Mouse (Mus musculus) lung, adult 2 months (tissue): ENCODE measurements around the gene Slc22a23. TPM values are rescaled to one million over a fixed set of nuclear protein-coding genes. Genes with fewer than 3 reads are reported as not detected.

Source experiments
- DNase-seq: peaks from one replicate; pipeline ENCODE4 v3.0.0; 2022
- H3K4me1 ChIP-seq: fragments of 200-500 bp; 2 replicates; pipeline ENCODE4 v1.6.1; 2011; ENCODE audit warnings: low read length; ENCODE audit not compliant: control insufficient read depth, insufficient read depth
- H3K4me3 ChIP-seq: fragments of 200-500 bp; replicated peaks from 2 replicates; pipeline ENCODE3; 2011; ENCODE audit warnings: low read depth, mild to moderate bottlenecking, control low read depth, low read length; ENCODE audit errors: extremely low read depth
- CTCF ChIP-seq: fragments of 200-500 bp; IDR thresholded peaks from 2 replicates; pipeline ENCODE4 v1.5.1; 2011; ENCODE audit warnings: mild to moderate bottlenecking, low read length, control low read depth; ENCODE audit not compliant: insufficient read depth
- POLR2A ChIP-seq: fragments of 200-500 bp; IDR thresholded peaks from 2 replicates; pipeline ENCODE4 v1.6.1; 2011; ENCODE audit warnings: low read depth, mild to moderate bottlenecking, control low read depth, low read length, borderline replicate concordance; ENCODE audit errors: extremely low read depth
- WGBS: fragments of 180-500 bp; shearing (Covaris S2); methylation state at CpG from one replicate; pipeline ENCODE4 v1.1.7; 2018; 5-methylcytosine and 5-hydroxymethylcytosine counted together
- polyA plus RNA-seq: library from polyadenylated mRNA; depleted of rRNA; stranded (reverse); fragments of >200 nt; gene quantifications from 2 replicates; pipeline ENCODE4 v1.2.3, GENCODE M21; 2012

Slc22a23 gene
- polyA plus RNA-seq, 1 experiment: 81.6 TPM

DNA sequence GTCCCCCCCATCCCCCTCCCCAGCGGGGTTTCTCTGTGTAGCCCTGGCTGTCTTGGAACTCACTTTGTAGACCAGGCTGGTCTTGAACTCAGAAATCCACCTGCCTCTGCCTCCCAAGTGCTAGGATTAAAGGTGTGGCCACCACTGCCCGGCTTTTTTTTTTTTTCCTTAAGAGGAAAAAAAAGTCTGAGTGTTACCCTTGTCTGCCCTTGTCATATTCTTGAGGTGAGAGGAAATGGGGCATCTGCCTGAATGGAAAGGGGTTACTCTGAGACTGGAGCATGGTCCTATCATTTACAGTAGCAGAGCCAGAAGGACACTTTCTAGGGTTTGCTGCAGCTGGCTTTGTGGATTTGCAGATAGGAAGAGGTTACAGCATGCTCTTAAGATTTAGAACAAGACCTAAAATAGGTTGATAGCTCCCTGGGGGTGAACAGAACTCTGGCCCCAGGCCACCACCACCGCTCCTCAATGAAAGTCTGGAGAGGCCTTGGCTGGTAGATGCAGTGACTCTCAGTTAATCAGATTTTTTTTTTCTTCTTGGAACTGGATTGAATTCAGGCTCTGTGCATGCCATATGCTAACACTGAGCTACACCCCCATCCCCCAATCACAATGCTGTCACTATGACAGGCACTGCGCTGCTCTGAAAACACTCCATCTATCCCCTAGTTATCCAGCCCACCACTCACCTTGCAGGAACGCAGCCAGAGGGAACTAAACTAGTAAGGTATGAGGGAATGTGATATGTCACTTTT lies 191.5 kb downstream of the Slc22a23 start:
- TF ChIP-seq CTCF (no peak), POLR2A (no peak)
- Histone ChIP-seq H3K4me3 (no peak overlapping the region), H3K4me1 (no peaks in the 10 kb centered on the region)
- WGBS: 75% methylated on average over 4 of the region's 5 CpGs
- DNase-seq: no peak

DNA sequence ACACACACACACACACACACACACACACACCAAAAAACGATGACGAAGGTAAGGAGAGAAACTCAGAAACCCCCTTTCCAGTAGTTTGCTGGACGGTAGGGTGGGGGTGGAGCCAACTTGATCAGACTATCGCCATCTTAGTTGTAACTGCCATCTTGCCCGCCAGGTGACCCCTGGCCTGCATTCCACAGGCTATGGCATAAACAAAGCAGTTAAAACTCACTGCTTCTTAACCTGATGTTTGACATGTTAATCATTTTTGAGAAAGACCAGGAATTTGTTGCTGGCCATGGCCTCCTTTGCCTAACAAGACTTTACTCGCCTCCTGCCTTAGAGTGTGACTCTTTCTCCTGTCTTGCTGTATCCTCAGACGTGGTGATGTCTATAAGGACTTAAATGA lies 192.3 kb downstream of the Slc22a23 start:
- TF ChIP-seq CTCF (no peak), POLR2A (no peak)
- H3K4me3 ChIP-seq: no peak overlapping the region
- WGBS: 76% methylated on average over 7 of the region's 7 CpGs
- DNase-seq: no peak
- no peaks in the 10 kb centered on the region for H3K4me1 ChIP-seq

DNA sequence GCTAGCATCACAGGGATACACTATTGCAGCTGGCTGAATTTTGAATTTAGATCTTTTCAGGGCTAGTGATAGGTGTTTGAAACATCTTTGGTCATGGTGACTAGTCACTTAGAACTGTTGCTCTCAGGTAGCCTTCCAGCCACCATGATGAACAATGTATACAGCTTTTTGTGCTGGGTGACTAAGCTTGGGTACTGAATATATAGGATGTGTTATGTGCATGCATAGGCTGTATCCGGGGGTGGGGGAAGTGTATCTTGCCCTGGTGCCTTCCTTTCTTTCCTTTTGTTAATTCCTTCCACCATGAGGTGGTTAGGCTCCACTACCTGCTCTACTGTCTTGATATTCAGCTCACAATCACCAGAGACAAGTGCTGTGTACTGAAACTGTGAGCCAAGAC lies 193.6 kb downstream of the Slc22a23 start:
- Histone ChIP-seq H3K4me3 (no peak overlapping the region), H3K4me1 (no peaks in the 10 kb centered on the region)
- WGBS: 85% methylated on average over 1 of the region's 1 CpGs
- DNase-seq: no peak
- TF ChIP-seq CTCF (no peak), POLR2A (no peak)

DNA sequence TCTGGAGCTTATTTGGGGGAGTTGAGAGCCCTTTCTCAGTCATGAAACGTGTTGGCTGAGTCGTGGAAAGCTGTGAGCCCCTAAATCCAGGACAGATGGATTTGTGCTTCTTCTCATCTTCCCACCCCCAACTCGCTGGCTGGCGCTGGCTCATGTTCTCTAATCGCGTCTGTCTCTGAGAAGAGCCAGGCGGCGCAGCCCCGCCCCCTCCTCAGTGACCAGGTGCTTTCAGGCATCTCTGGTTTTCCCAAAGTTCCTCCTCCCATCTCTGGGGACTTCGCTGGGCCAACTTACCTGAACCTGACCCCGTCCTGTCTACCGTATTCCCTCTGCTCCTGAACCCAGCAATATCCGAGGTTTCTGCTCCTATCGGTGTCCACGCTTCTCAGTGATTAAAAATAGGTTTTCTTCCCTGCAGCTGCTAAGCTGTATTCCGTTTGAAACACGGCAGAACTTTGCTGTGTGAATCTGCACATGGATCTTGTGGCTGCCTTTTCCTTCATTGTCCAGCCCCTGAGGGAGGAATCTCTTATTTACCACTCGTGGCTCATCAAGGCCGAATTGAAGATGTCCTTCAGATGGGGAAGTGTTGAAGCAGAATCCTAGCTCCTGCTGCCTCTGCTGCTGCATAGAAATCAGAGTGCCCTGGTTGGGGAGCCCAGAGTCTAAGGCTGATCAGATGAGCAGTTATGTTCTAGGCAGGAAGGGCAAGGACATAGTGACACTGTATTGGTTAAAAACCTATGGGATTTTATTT lies 194.5 kb downstream of the Slc22a23 start:
- Histone ChIP-seq H3K4me3 (no peak overlapping the region), H3K4me1 (no peaks in the 10 kb centered on the region)
- WGBS: 34% methylated on average over 19 of the region's 19 CpGs
- DNase-seq: no peak
- TF ChIP-seq CTCF: no peak
- TF ChIP-seq POLR2A: no peak

DNA sequence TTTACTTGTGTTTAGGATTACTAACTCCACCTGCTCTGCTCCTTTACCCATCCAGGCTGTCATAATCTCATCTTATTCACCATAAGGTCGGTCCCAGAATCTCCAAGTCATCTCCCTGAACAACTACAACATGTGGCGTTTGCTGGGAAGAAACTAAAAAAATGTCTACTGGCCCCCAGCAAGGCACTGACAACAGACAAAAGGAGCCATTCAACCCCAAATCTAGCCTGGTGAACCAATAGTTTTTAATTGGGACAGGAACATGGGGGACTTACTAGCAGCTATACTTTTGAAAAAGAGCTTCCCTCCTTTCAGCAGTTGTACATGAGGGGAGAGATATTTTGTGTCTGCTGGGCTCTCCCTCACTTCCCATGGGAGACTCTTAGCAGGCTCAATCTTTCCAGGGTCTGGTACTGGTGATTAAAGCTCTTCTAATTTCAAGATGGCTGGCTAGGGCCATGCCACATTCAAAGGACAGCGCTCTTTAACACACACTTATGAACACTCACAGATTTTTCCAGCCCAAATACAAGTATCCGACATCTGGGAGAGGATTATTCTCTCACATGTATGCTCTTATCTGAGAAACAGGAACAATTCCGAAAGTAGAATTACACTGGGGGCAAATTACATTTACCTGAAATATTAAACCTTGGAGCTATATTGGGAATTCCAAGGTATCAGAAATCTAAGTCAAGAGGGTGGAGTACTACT lies 195.4 kb downstream of the Slc22a23 start:
- H3K4me3 ChIP-seq: no peak overlapping the region
- TF ChIP-seq CTCF: no peak
- no peak for TF ChIP-seq POLR2A
- 68% methylated on average over 5 of the region's 5 CpGs for WGBS

DNA sequence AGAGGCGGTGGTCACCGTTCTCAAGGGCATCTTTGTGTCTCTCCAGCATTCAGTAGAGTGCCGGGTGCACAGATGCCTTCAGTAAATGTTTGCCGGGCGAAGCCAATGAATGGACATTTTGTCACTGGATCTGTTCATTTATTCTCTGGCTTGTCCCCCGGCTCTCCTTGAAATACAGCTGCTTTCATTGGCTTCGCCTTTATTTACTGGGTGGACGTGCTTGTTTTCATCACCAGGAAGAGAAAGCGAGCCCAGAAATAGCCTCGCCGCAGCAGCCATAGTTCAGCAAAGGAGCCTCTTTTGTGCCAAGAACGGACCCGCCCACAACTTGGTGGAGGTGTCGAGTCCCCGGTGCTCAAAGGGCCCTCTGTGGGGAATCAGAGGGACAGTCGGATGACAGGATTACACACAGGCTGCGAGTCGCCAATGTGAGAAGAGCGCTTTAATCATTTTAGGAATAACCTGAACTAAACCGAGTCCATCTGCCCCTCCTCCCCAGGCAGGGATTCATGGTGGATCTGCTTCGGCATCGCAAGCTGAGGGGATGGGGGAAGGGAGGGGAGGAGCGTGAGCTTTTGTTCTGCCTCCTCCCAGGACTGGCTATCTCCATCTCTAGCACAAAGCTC lies 196.1 kb downstream of the Slc22a23 start:
- WGBS: 4% methylated on average over 23 of the region's 23 CpGs
- peak; percentile 52 for DNase-seq
- Histone ChIP-seq H3K4me3 (peak overlapping the region; percentile 51), H3K4me1 (no peaks in the 10 kb centered on the region)
- no peak for TF ChIP-seq POLR2A
- TF ChIP-seq CTCF: no peak

More for the DNA sequence above, 195.4 kb downstream of the Slc22a23 start:
- H3K4me1 ChIP-seq: no peaks in the 10 kb centered on the region
- no peak for DNase-seq

DNA sequence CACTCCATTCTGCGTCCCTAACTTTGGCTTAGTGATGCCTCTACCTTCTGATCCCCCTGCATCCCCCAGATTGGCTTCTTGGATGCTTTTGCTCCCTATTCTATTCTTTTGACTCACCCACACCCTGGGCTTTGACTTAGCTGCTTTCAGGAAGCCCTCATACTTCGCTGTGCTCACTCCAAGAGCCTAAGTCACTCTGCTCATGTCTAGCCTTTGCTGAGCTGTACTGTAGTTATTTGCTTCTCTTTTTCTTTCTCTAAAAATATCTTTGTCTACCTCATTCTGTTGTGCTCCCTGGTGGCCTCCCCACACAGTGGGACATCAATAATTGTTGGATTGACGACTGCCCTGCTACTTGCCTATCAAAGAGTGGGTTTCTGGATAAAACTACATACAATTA lies 196.8 kb downstream of the Slc22a23 start:
- no peaks in the 10 kb centered on the region for H3K4me1 ChIP-seq
- 82% methylated on average over 3 of the region's 3 CpGs for WGBS
- H3K4me3 ChIP-seq: no peak overlapping the region
- no peak for DNase-seq
- no peak for TF ChIP-seq CTCF

DNA sequence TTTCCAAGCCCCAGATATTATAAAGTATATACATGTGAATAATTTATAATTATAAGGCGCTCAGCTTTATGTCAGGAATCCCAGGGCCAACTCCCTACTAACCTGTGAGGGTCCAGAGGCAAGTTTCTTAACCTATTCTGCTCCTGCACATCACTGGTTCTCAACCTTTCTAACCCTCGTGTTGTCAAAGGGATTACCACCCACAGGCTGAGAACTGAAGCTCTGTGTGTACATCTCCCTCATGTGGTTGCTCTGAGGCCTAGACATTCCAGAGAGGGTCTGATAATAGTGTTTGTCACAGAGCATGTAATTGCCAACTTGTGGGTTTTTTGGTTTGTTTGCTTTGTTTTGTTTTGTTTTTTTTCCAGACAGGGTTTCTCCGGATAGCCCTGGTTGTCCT lies 198.1 kb downstream of the Slc22a23 start:
- TF ChIP-seq POLR2A (no peak), CTCF (no peak)
- 63% methylated on average over 3 of the region's 3 CpGs for WGBS
- H3K4me1 ChIP-seq: no peaks in the 10 kb centered on the region
- no peak for DNase-seq
- no peak overlapping the region for H3K4me3 ChIP-seq

DNA sequence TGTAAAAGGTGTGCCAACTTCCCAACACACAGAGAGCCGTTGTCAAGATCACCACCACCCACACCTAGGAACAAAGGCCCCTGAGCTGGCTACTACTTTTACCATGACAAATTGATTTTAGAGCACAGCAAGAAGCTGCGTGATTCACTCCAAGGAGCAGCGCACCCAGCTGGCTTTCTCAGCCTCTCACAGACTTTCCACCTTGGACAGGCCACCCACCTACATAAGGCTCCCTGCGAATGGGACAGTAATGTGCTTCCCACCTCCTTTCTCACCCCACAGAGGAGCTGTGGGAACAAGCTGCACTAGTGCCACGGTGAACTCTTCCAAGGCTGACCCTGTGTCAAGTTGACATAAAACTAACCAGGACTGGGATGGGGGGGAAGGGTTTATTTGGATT lies 201.6 kb downstream of the Slc22a23 start:
- Histone ChIP-seq H3K4me1 (no peaks in the 10 kb centered on the region), H3K4me3 (no peak overlapping the region)
- DNase-seq: no peak
- TF ChIP-seq CTCF (no peak), POLR2A (no peak)
- 67% methylated on average over 5 of the region's 5 CpGs for WGBS

DNA sequence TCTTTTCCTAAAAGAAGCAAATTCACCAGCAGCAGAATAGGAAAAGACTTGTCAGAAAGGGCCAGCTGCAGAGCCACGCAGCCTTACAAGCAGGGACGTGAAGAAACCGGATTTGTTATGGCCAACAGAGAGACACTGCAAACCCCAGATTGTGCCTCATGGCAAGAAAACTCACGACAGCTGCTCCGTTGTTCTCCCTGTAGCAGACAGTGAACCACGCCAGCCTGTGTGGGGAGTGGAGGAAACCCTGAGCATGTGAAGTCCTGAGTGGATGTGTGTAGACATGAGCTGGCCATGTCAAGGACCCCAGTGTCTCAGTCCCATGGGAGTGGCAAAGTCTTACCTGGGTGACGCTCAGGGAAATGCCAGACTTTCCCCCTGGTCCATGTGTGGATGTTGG lies 208.4 kb downstream of the Slc22a23 start:
- no peak overlapping the region for H3K4me3 ChIP-seq
- DNase-seq: no peak
- 80% methylated on average over 7 of the region's 7 CpGs for WGBS
- no peaks in the 10 kb centered on the region for H3K4me1 ChIP-seq
- no peak for TF ChIP-seq CTCF
- TF ChIP-seq POLR2A: no peak
